Mouse (Mus musculus) cerebellum, adult 2 months (tissue): ENCODE measurements around the gene Ptgis.

ENCODE experiments used
- CTCF ChIP-seq: fragments of 200-500 bp; IDR thresholded peaks from 2 replicates; pipeline ENCODE4 v1.5.1; 2011; ENCODE audit warnings: low read depth, mild to moderate bottlenecking, control low read depth, low read length, moderate library complexity, borderline replicate concordance; ENCODE audit not compliant: insufficient read depth
- POLR2A ChIP-seq: fragments of 200-500 bp; IDR thresholded peaks from 2 replicates; pipeline ENCODE4 v1.6.1; 2011; ENCODE audit warnings: low read length, control low read depth, borderline replicate concordance; ENCODE audit not compliant: insufficient read depth

DNA sequence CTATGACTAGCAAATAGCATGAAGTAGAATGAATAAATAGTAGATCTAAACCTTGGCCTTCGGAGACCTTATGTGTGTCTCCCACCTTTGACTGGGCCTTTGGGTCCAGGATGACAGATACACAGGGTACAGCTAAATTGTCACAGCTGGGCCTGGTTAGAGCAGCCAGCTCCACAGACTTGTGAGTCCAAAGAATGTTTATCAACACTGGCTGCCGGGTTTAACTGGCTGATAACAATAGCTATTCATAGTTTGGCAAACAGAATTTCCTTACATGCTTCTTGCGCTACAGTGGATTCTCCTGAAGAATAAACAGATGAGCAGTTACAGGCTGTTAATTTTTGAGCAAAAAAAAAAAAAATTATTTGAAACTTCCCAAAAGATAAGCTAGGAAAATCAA is 31.4 kb downstream of the Ptgis start:
- TF ChIP-seq CTCF = no peak
- TF ChIP-seq POLR2A = no peak
